Mouse (Mus musculus) kidney, adult 2 months (tissue): ENCODE measurements around the gene Ston1. TPM values are rescaled to one million over a fixed set of nuclear protein-coding genes. Genes with fewer than 3 reads are reported as not detected.

Experiments
- DNase-seq: peaks from one replicate; pipeline ENCODE4 v3.0.0; 2021
- H3K27ac ChIP-seq: fragments of 200-500 bp; 2 replicates; pipeline ENCODE4 v1.5.1; 2012; ENCODE audit warnings: low read depth, low read length, control low read depth, inconsistent platforms; ENCODE audit not compliant: insufficient read depth
- H3K27me3 ChIP-seq: fragments of 200-500 bp; replicated peaks from 2 replicates; pipeline ENCODE4 v1.6.1; 2012; ENCODE audit warnings: mild to moderate bottlenecking, moderate library complexity, low read length, inconsistent platforms; ENCODE audit not compliant: control insufficient read depth, insufficient read depth
- H3K36me3 ChIP-seq: fragments of 200-500 bp; 2 replicates; pipeline ENCODE4 v1.6.1; 2012; ENCODE audit warnings: mild to moderate bottlenecking, moderate library complexity, low read length, inconsistent platforms; ENCODE audit not compliant: control insufficient read depth, insufficient read depth
- H3K4me1 ChIP-seq: fragments of 200-500 bp; 2 replicates; pipeline ENCODE4 v1.6.1; 2011; ENCODE audit warnings: low read length; ENCODE audit not compliant: control insufficient read depth, insufficient read depth
- H3K4me3 ChIP-seq: fragments of 200-500 bp; 2 replicates; pipeline ENCODE4 v1.5.1; 2011; ENCODE audit warnings: mild to moderate bottlenecking, low read depth, low read length, control low read depth; ENCODE audit not compliant: insufficient read depth
- CTCF ChIP-seq: fragments of 200-500 bp; conservative IDR thresholded peaks from 2 replicates; pipeline ENCODE4 v1.5.1; 2011; ENCODE audit warnings: low read depth, mild to moderate bottlenecking, control low read depth, low read length, moderate library complexity, mixed read lengths; ENCODE audit not compliant: insufficient read depth, insufficient read length
- POLR2A ChIP-seq: fragments of 200-500 bp; IDR thresholded peaks from one replicate; pipeline ENCODE4 v1.6.1; 2011; ENCODE audit warnings: low read depth, low read length, control low read depth
- WGBS: fragments of 180-500 bp; shearing (Covaris S2); methylation state at CpG from one replicate; pipeline ENCODE4 v1.1.7; 2018; 5-methylcytosine and 5-hydroxymethylcytosine counted together
- polyA plus RNA-seq: library from polyadenylated mRNA; depleted of rRNA; stranded (reverse); fragments of >200 nt; gene quantifications from 2 replicates; pipeline ENCODE4 v1.2.3, GENCODE M21; 2012

The Ston1 gene
- polyA plus RNA-seq, 1 experiment: 25.6 TPM

DNA sequence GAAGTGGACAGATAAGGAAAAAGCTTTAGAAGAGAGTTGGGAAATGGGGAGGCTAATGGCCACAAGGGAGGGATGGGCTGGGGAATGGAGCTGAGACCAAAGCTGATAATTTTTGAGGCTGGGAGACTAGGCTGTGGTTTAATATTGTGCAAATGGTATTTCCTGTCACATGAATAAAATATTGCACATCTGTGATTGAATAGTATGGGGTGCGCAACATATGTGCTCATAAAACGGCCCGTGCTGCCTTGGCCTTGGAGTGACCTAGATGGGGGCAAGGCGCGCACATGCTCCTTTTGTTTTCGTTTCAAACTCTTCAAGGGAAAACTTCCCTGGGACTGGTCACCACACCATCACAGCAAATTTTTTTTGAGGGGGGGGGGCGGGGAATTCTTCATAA is 28.4 kb downstream of the Ston1 start:
- Histone ChIP-seq H3K4me1 (peaks cover 32% of the 10 kb centered on the region), H3K27me3 (no peaks in the 10 kb centered on the region), H3K36me3 (no peaks in the 10 kb centered on the region), H3K4me3 (no peak overlapping the region), H3K27ac (peak overlapping the region; percentile 89)
- 39% methylated on average over 7 of the region's 7 CpGs for WGBS
- no peak for TF ChIP-seq POLR2A
- TF ChIP-seq CTCF: no peak
- DNase-seq: peak; percentile 16

DNA sequence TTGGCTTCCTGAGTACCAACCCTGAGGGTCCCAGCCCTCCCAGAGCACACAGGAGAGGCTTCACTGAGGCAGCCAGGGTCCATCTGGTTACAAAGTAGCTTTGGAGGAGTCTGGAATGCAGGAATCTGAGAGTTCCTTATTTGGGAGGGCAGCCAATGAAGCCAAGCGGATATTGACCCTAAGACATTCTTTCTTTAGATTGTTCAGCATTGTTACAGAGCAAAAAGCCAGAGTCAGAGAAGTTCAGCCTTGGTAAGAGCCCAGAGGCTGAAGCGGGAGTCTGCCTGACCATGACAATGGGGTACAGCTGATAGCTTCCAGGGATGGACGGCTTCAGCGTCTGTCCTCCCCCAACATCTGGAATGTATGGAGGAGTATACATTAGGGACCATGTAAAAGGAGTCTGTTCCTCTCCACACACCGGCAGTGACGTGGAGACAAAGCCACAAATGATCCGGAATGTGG is 28.9 kb downstream of the Ston1 start:
- H3K27ac ChIP-seq: peak overlapping the region; percentile 89
- 17% methylated on average over 7 of the region's 7 CpGs for WGBS
- DNase-seq: peak; percentile 75
- no peaks in the 10 kb centered on the region for H3K27me3 ChIP-seq
- peak overlapping the region; percentile 51 for H3K4me3 ChIP-seq
- no peak for TF ChIP-seq POLR2A
- no peak for TF ChIP-seq CTCF
- peaks cover 32% of the 10 kb centered on the region for H3K4me1 ChIP-seq
- H3K36me3 ChIP-seq: no peaks in the 10 kb centered on the region

DNA sequence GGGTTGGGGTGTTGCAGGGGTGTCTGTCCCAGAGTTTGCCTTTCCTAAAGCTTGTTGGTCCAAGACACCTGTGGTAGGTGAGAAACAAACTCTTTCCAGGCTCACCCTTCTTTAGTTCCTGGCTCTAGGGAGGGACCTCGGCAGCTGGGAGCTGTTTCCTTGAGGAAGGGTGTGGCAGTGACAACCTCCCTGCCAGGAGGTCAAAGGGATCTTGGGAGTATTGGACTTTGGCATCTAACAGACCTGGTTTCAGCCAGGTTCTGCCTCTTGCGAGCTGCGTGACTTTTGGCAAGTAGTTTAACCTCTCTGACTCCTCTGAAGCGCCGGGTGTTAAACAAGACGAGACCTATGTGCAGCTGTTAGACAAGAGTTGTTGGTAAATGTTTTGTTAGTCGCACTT is 29.7 kb downstream of the Ston1 start:
- H3K4me1 ChIP-seq: peaks cover 34% of the 10 kb centered on the region
- DNase-seq: peak; percentile 84
- TF ChIP-seq CTCF (no peak), POLR2A (no peak)
- H3K27me3 ChIP-seq: no peaks in the 10 kb centered on the region
- H3K27ac ChIP-seq: peak overlapping the region; percentile 89
- peak overlapping the region; percentile 51 for H3K4me3 ChIP-seq
- WGBS: 26% methylated on average over 7 of the region's 7 CpGs
- no peaks in the 10 kb centered on the region for H3K36me3 ChIP-seq

- 30% methylated on average over 10 of the region's 10 CpGs for WGBS
- H3K27me3 ChIP-seq: no peaks in the 10 kb centered on the region
- DNase-seq: peak; percentile 95
- H3K4me3 ChIP-seq: no peak overlapping the region; the same call in 1 of the 2 replicates
- no peak for TF ChIP-seq CTCF
- no peak for TF ChIP-seq POLR2A
- H3K27ac ChIP-seq: peak overlapping the region; percentile 79
- peaks cover 37% of the 10 kb centered on the region for H3K4me1 ChIP-seq
- no peaks in the 10 kb centered on the region for H3K36me3 ChIP-seq
These were observed 31.3 kb downstream of the Ston1 start for GRCm38 (mm10) chr17:88628676-88629380.

DNA sequence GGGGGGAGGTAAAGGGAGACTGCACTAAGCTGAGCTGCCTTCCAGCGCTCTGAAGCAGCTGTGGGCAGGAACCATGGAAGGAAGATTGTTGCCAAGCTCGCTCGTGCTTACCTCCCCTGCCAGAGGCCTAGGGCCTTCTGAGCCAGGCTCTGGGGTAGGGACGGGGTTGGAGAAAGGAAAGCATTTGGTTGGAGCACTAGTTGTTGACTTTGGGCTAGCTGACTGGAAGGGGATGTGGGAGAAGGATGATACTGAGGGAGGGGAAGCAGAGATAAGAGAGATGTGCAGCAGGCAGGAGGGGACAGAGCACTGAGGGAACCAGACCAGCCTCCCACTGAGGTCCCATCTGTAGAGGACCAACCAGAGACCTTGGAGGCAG is 31.9 kb downstream of the Ston1 start:
- Histone ChIP-seq H3K4me1 (peaks cover 37% of the 10 kb centered on the region), H3K27me3 (no peaks in the 10 kb centered on the region), H3K27ac (peak overlapping the region; percentile 63), H3K4me3 (no peak overlapping the region; the same call in 1 of the 2 replicates), H3K36me3 (no peaks in the 10 kb centered on the region)
- TF ChIP-seq CTCF (no peak), POLR2A (no peak)
- DNase-seq: no peak
- WGBS: 15% methylated on average over 4 of the region's 4 CpGs

GRCm38 (mm10) chr17:88629931-88630553 is 32.6 kb downstream of the Ston1 start:
- Histone ChIP-seq H3K4me3 (no peak overlapping the region), H3K36me3 (no peaks in the 10 kb centered on the region), H3K27me3 (no peaks in the 10 kb centered on the region), H3K27ac (peak overlapping the region; percentile 63), H3K4me1 (peaks cover 37% of the 10 kb centered on the region)
- peak; percentile 75 for DNase-seq
- TF ChIP-seq CTCF (no peak), POLR2A (no peak)
- 18% methylated on average over 11 of the region's 11 CpGs for WGBS

GRCm38 (mm10) chr17:88630554-88630948 is 33.1 kb downstream of the Ston1 start:
- H3K27me3 ChIP-seq: no peaks in the 10 kb centered on the region
- TF ChIP-seq POLR2A: no peak
- TF ChIP-seq CTCF: no peak
- H3K4me3 ChIP-seq: no peak overlapping the region
- 37% methylated on average over 3 of the region's 3 CpGs for WGBS
- H3K27ac ChIP-seq: peak overlapping the region; percentile 63
- DNase-seq: peak; percentile 83
- no peaks in the 10 kb centered on the region for H3K36me3 ChIP-seq
- H3K4me1 ChIP-seq: peaks cover 34% of the 10 kb centered on the region
